In the genomic region with DNA sequence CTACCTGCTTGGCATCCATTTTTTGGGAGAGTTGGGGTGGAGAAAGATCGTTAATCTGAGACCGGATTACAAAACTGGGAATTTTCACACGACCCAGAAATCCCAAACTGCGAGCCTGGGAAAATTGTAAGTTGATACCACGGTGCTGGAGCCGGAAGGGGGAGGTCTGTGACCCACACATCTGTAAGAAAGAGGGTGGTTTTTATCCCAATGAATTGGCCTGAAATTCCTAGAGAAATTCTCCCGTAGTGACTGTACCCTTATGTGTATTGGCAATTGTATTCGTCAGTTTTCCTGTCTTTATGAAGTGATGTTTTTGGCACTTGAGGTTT, we compare ENCODE assay signal across 8 mouse cellular contexts. TPM values are rescaled to one million over a fixed set of nuclear protein-coding genes. Genes with fewer than 3 reads are reported as not detected.
DNase-seq lines count a peak whose midpoint lies in the region; ATAC-seq and TF ChIP-seq lines count a peak whose summit lies in the region.

No protein-coding gene starts in this region.

- 0 out of 2 replicates have a peak, but pooled peaks have one; percentile 0 for ATAC-seq in liver, embryonic 11.5 days (replicated peaks; ENCODE audit: low FRiP score)

- no peaks in the 10 kb centered on the region for H3K27me3 ChIP-seq in thymus, adult 2 months (ENCODE audit: control insufficient read depth, insufficient read depth, low read length)
- H3K27me3 ChIP-seq in liver, embryonic 11.5 days (replicated peaks; ENCODE audit: control insufficient read depth, insufficient read depth, low read length): no peaks in the 10 kb centered on the region

- no peak for TF ChIP-seq POLR2A in thymus, adult 2 months (IDR thresholded peaks at IDR 0.05; ENCODE audit: control insufficient read depth, extremely low read depth, insufficient read depth, low read length, poor library complexity)

- peak overlapping the region; percentile 80 for H3K4me3 ChIP-seq in gastrocnemius, adult 2 months
- peak overlapping the region; percentile 98 for H3K4me3 ChIP-seq in thymus, adult 2 months (ENCODE audit: control insufficient read depth, insufficient read depth, low read length)
- H3K4me3 ChIP-seq in liver, embryonic 11.5 days (ENCODE audit: low read depth, low read length): peak overlapping the region; percentile 88

- DNase-seq in gastrocnemius, adult 2 months: no peak
- no peak for DNase-seq in gastrocnemius, postnatal 14 days
- DNase-seq in thymus, adult 2 months: no peak
- no peak for DNase-seq in thymus, postnatal 0 days (ENCODE audit: low spot score)
- no peak for DNase-seq in liver, embryonic 11.5 days (ENCODE audit: low spot score)
- DNase-seq in right cerebral cortex, postnatal 25 days: no peak
- no peak for DNase-seq in cerebellum, adult 18-20 months
- no peak for DNase-seq in thymus, postnatal 36 days

- peak overlapping the region; percentile 69 for H3K4me2 ChIP-seq in liver, embryonic 11.5 days

- intact Hi-C loops in gastrocnemius, adult 2 months (cut with DNase I): loop anchor here (10.0 kb wide), 2 partner anchors 144 to 174 kb away; no protein-coding TSS in a partner anchor
- intact Hi-C loops in gastrocnemius, postnatal 14 days (cut with DNase I; ENCODE audit: low total_unique reads): loop anchor here (5.0 kb wide), 1 partner anchor 306 kb away; no protein-coding TSS in a partner anchor

- H3K36me3 ChIP-seq in thymus, adult 2 months (ENCODE audit: control insufficient read depth, insufficient read depth, low read length): no peaks in the 10 kb centered on the region
- no peaks in the 10 kb centered on the region for H3K36me3 ChIP-seq in liver, embryonic 11.5 days (ENCODE audit: control insufficient read depth, insufficient read depth, low read length)

- peaks cover 14% of the 10 kb centered on the region for H3K4me1 ChIP-seq in thymus, adult 2 months (replicated peaks; ENCODE audit: control insufficient read depth, insufficient read depth, low read length)
- H3K4me1 ChIP-seq in liver, embryonic 11.5 days (replicated peaks; ENCODE audit: control insufficient read depth, insufficient read depth, low read length): peaks cover 12% of the 10 kb centered on the region

- WGBS in thymus, adult 2 months: 4% methylated on average over 8 of the region's 8 CpGs
- WGBS in liver, embryonic 11.5 days: 5% methylated on average over 8 of the region's 8 CpGs

- no peak for TF ChIP-seq CTCF in gastrocnemius, adult 2 months (IDR thresholded peaks at IDR 0.05)
- no peak for TF ChIP-seq CTCF in thymus, adult 2 months (IDR thresholded peaks at IDR 0.05; ENCODE audit: borderline replicate concordance, control insufficient read depth, extremely low read depth, insufficient read depth, low read length, poor library complexity)

- peak overlapping the region; percentile 72 for H3K9ac ChIP-seq in liver, embryonic 11.5 days (ENCODE audit: low read depth, low read length)

- H3K27ac ChIP-seq in gastrocnemius, adult 2 months: peak overlapping the region; percentile 93
- H3K27ac ChIP-seq in thymus, adult 2 months (ENCODE audit: control insufficient read depth, insufficient read depth, low read length): no peak overlapping the region
- peak overlapping the region; percentile 46; the same call in 1 of the 2 replicates for H3K27ac ChIP-seq in liver, embryonic 11.5 days (ENCODE audit: low read depth, low read length)

- H3K9me3 ChIP-seq in liver, embryonic 11.5 days (ENCODE audit: control insufficient read depth, low read length): no peaks in the 10 kb centered on the region

RNA-seq across cellular contexts. Expression of a gene that starts 0.8 kb away (rescaled TPM):
- total RNA-seq in gastrocnemius, adult 2 months (2021): 10 to 100 TPM in 1 of 2 experiments, 1 to 10 TPM in 1; 9.0 to 10.5 TPM
- 1 to 10 TPM; 6.1 to 6.4 TPM for total RNA-seq in gastrocnemius, postnatal 14 days (2021)
- polyA plus RNA-seq in thymus, adult 2 months (2012; rRNA removed): 6.3 and 8.6 TPM in 2 replicates
- polyA plus RNA-seq in thymus, postnatal 0 days (2015; fragmentation: Nextera tagmentation; extraction: Ambion mirVana): 8.4 and 10.4 TPM in 2 replicates
- 5.2 and 6.0 TPM in 2 replicates for polyA plus RNA-seq in liver, embryonic 11.5 days (2014; fragmentation: Nextera tagmentation; extraction: Ambion mirVana)

RNA-seq across cellular contexts. Expression of a gene that starts 32.1 kb away (rescaled TPM):
- under 1 TPM; 0.23 to 0.28 TPM for total RNA-seq in gastrocnemius, adult 2 months (2021)
- under 1 TPM in 1 of 2 experiments, not detected in 1; 0.27 TPM for total RNA-seq in gastrocnemius, postnatal 14 days (2021)
- 0.06 and 0.11 TPM in 2 replicates for polyA plus RNA-seq in thymus, adult 2 months (2012; rRNA removed)
- polyA plus RNA-seq in thymus, postnatal 0 days (2015; fragmentation: Nextera tagmentation; extraction: Ambion mirVana): 0.06 and 0.07 TPM in 2 replicates
- not detected in 2 replicates for polyA plus RNA-seq in liver, embryonic 11.5 days (2014; fragmentation: Nextera tagmentation; extraction: Ambion mirVana)
